Mouse (Mus musculus) CH12.LX (cell line): ENCODE results near the gene Trhr2. TPM values are rescaled to one million over a fixed set of nuclear protein-coding genes. Genes with fewer than 3 reads are reported as not detected.

Source experiments
- DNase-seq: peaks from one replicate; pipeline ENCODE4 v3.0.0-alpha.2; 2013; ENCODE audit errors: extremely low read depth
- H3K27ac ChIP-seq: 2 replicates; pipeline ENCODE4 v1.5.1; 2012; ENCODE audit warnings: low read depth, mild to moderate bottlenecking, control low read depth, moderate library complexity; ENCODE audit not compliant: insufficient read depth
- H3K27me3 ChIP-seq: replicated peaks from 2 replicates; pipeline ENCODE3; 2012; ENCODE audit warnings: inconsistent platforms
- H3K36me3 ChIP-seq, 2 experiments: replicated peaks in 1 of 2; 2 replicates each; pipeline versions ENCODE3 to v1.6.1; 2012; ENCODE audit warnings: inconsistent platforms in 1 of 2, low read length in 1 of 2, mild to moderate bottlenecking in 1 of 2, mixed read lengths in 1 of 2, moderate library complexity in 1 of 2; ENCODE audit not compliant: control insufficient read depth in 1 of 2, insufficient read depth in 1 of 2
- H3K4me1 ChIP-seq, 2 experiments: 2 replicates each; pipeline ENCODE4 v1.6.1; 2012; ENCODE audit warnings: inconsistent platforms in 1 of 2, moderate library complexity in 1 of 2; ENCODE audit not compliant: insufficient read depth in 2 of 2, control insufficient read depth in 1 of 2
- H3K4me2 ChIP-seq: 2 replicates; pipeline ENCODE4 v1.6.1; 2012; ENCODE audit warnings: low read depth, mild to moderate bottlenecking, control low read depth; ENCODE audit not compliant: poor library complexity, insufficient read depth, severe bottlenecking
- H3K4me3 ChIP-seq, 3 experiments: fragments of 150-350 bp in 1 of 3; sonication (generic) in 1 of 3; replicated peaks in 1 of 3; 2 replicates each; pipeline versions ENCODE3 to v1.5.1; 2011 to 2012; ENCODE audit warnings: low read depth in 2 of 3, low read length in 2 of 3, mild to moderate bottlenecking in 2 of 3, moderate library complexity in 2 of 3, control low read depth in 1 of 3, improper control_type of control experiment in 1 of 3, inconsistent platforms in 1 of 3, mixed read lengths in 1 of 3; ENCODE audit not compliant: poor library complexity in 1 of 3
- H3K79me2 ChIP-seq: replicated peaks from 2 replicates; pipeline ENCODE4 v1.6.1; 2012; ENCODE audit warnings: mild to moderate bottlenecking, moderate library complexity; ENCODE audit not compliant: control insufficient read depth, poor library complexity, insufficient read depth, severe bottlenecking; ENCODE audit errors: extremely low read depth
- H3K9ac ChIP-seq: 2 replicates; pipeline ENCODE4 v1.6.1; 2012; ENCODE audit warnings: low read depth, mild to moderate bottlenecking, control low read depth, moderate library complexity; ENCODE audit not compliant: insufficient read depth
- H3K9me3 ChIP-seq: replicated peaks from 2 replicates; pipeline ENCODE3; 2012; ENCODE audit warnings: low read length, inconsistent platforms, mixed read lengths
- E2F4 ChIP-seq: IDR thresholded peaks from 2 replicates; pipeline ENCODE4 v1.6.1; 2011; ENCODE audit warnings: low read depth, low read length, improper control_type of control experiment; ENCODE audit not compliant: insufficient replicate concordance
- ELF1 ChIP-seq: IDR thresholded peaks from 2 replicates; pipeline ENCODE4 v1.6.1; 2014; ENCODE audit warnings: low read depth, mild to moderate bottlenecking, inconsistent platforms, low read length, improper control_type of control experiment
- JUN ChIP-seq: IDR thresholded peaks from 2 replicates; pipeline ENCODE4 v1.6.1; 2011; ENCODE audit warnings: low read depth, mild to moderate bottlenecking, low read length, improper control_type of control experiment, moderate library complexity; ENCODE audit not compliant: insufficient read depth
- MAFK ChIP-seq: IDR thresholded peaks from 2 replicates; pipeline ENCODE4 v1.6.1; 2011; ENCODE audit warnings: low read length, improper control_type of control experiment; ENCODE audit not compliant: insufficient replicate concordance
- MAZ ChIP-seq: IDR thresholded peaks from 2 replicates; pipeline ENCODE4 v1.6.1; 2012; ENCODE audit warnings: low read depth, mild to moderate bottlenecking, inconsistent platforms, low read length, improper control_type of control experiment, moderate library complexity
- MEF2A ChIP-seq: IDR thresholded peaks from 2 replicates; pipeline ENCODE4 v1.6.1; 2014; ENCODE audit warnings: low read depth, mild to moderate bottlenecking, inconsistent platforms, low read length, improper control_type of control experiment, borderline replicate concordance
- NELFE ChIP-seq: IDR thresholded peaks from 2 replicates; pipeline ENCODE4 v1.6.1; 2011; ENCODE audit warnings: low read depth, low read length, improper control_type of control experiment
- PAX5 ChIP-seq: IDR thresholded peaks from 2 replicates; pipeline ENCODE4 v1.6.1; 2012; ENCODE audit warnings: low read length, inconsistent platforms, mixed read lengths
- POLR2A ChIP-seq: IDR thresholded peaks from 2 replicates; pipeline ENCODE4 v1.6.1; 2011; ENCODE audit warnings: low read depth, mild to moderate bottlenecking, improper control_type of control experiment, low read length
- POLR2AphosphoS2 ChIP-seq: IDR thresholded peaks from 2 replicates; pipeline ENCODE4 v1.6.1; 2011; ENCODE audit warnings: low read depth, low read length, improper control_type of control experiment
- TCF12 ChIP-seq: IDR thresholded peaks from 2 replicates; pipeline ENCODE4 v1.6.1; 2014; ENCODE audit warnings: low read depth, mild to moderate bottlenecking, inconsistent platforms, low read length, improper control_type of control experiment
- UBTF ChIP-seq: IDR thresholded peaks from 2 replicates; pipeline ENCODE4 v1.6.1; 2012; ENCODE audit warnings: low read depth, mild to moderate bottlenecking, inconsistent platforms, low read length, improper control_type of control experiment, moderate library complexity
- USF1 ChIP-seq: IDR thresholded peaks from 2 replicates; pipeline ENCODE4 v1.6.1; 2014; ENCODE audit warnings: low read depth, mild to moderate bottlenecking, inconsistent platforms, low read length, improper control_type of control experiment
- ZC3H11A ChIP-seq: IDR thresholded peaks from 2 replicates; pipeline ENCODE4 v1.6.1; 2012; ENCODE audit warnings: low read depth, mild to moderate bottlenecking, inconsistent platforms, low read length, improper control_type of control experiment
- ZMIZ1 ChIP-seq: IDR thresholded peaks from 2 replicates; pipeline ENCODE4 v1.6.1; 2012; ENCODE audit warnings: low read depth, mild to moderate bottlenecking, inconsistent platforms, low read length, improper control_type of control experiment
- dilution Hi-C: fragments of 300-500 bp; cut with MboI; formaldehyde crosslinking; loops from 2 replicates; pipeline ENCODE4 v1.14.3; 2020; ENCODE audit warnings: low sequenced_read_pairs; ENCODE audit not compliant: extremely low pct_unique_long_range_greater_than_20kb, extremely low pct_ligation_motif_present
- in situ Hi-C: fragments of 300-500 bp; cut with MboI; formaldehyde crosslinking; loops from 3 replicates; pipeline ENCODE4 v1.14.3; 2019; ENCODE audit warnings: low sequenced_read_pairs, low pct_ligation_motif_present, low pct_unique_long_range_greater_than_20kb, mixed read lengths
- polyA plus RNA-seq: library from polyadenylated mRNA; unstranded; fragments of >175 nt; gene quantifications from 2 replicates; pipeline ENCODE4 v1.2.1, GENCODE M21; 2012; ENCODE audit warnings: low read depth; ENCODE audit not compliant: insufficient read length
- total RNA-seq, 2 experiments: library from RNA; depleted of rRNA; stranded (reverse); fragments of 300-350 nt in 1 of 2; fragments of >200 nt in 1 of 2; gene quantifications; 2 replicates each; pipeline ENCODE4 v1.2.3; 2012 to 2014

The Trhr2 gene
- total and polyA plus RNA-seq, 3 experiments = 0.25 to 0.51 TPM; not detected in 1

DNA sequence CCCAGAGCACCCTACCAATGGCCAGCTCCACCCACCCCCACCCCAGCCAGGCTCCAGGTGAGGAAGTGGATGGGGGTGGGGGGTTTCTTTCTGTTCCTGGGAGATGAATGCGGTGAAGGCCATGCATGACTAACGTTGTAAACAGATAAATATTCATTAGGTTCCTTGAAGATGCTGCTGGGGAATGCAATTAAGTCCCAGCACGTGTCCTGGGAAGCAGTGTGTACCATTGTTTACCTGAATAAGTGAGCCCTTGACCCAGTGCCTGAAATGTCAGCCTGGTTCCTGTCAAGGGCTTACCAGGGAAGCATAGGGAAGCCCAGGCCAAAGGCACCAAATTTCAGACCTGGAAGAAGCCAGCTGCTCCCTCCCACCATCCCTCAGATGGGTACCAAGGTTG lies 40.0 kb downstream of the Trhr2 start:
- no peak for DNase-seq
- Histone ChIP-seq H3K4me2 (no peak overlapping the region), H3K4me3 (no peak overlapping the region), H3K27ac (no peak overlapping the region), H3K79me2 (no peaks in the 10 kb centered on the region; the same call in 1 of the 2 replicates), H3K36me3 (peaks cover 36 to 98% of the 10 kb centered on the region in 2 experiments), H3K9ac (no peak overlapping the region), H3K4me1 (peaks cover 14 to 45% of the 10 kb centered on the region in 2 experiments), H3K27me3 (no peaks in the 10 kb centered on the region), H3K9me3 (no peaks in the 10 kb centered on the region)
- TF ChIP-seq ZC3H11A (no peak), POLR2AphosphoS2 (no peak), TCF12 (no peak), USF1 (no peak), JUN (no peak), POLR2A (peak; percentile 13; the same call in 1 of the 2 replicates), ZMIZ1 (no peak)
- in situ Hi-C loops (no loop called here), dilution Hi-C loops (no loop called here)

DNA sequence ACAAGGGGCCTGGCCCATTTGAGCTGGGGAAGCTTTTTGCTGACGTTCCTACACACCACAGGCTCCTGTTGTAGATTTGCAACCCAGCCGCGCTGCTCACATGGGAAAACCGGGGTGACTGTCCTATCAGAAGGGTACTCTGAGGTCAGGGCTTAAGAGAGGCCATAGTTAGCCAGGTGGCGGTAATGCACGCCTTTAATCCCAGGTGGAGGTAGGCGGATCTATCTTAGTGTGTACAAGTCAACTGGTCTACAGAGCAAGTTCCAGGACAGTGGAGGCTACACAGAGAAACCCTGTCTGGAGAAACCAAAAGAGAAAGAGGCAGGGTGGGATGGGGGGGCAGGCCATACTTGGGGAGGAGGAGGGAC lies 40.9 kb downstream of the Trhr2 start:
- no peak overlapping the region for H3K9ac ChIP-seq
- in situ Hi-C loops (no loop called here), dilution Hi-C loops (no loop called here)
- no peak overlapping the region for H3K4me3 ChIP-seq
- TF ChIP-seq PAX5 = no peak
- no peak for TF ChIP-seq MAFK
- TF ChIP-seq TCF12 = no peak
- no peak for TF ChIP-seq MAZ
- TF ChIP-seq UBTF = no peak
- TF ChIP-seq POLR2AphosphoS2 = no peak
- TF ChIP-seq E2F4 = no peak
- no peak for TF ChIP-seq MEF2A
- TF ChIP-seq NELFE = no peak
- no peak for TF ChIP-seq ELF1
- H3K4me2 ChIP-seq = no peak overlapping the region
- peaks cover 38 to 98% of the 10 kb centered on the region in 2 experiments for H3K36me3 ChIP-seq
- H3K4me1 ChIP-seq = peaks cover 14 to 51% of the 10 kb centered on the region in 2 experiments
- no peaks in the 10 kb centered on the region; the same call in 1 of the 2 replicates for H3K79me2 ChIP-seq
- no peak for DNase-seq
- H3K27ac ChIP-seq = no peak overlapping the region
- H3K9me3 ChIP-seq = no peaks in the 10 kb centered on the region
- no peaks in the 10 kb centered on the region for H3K27me3 ChIP-seq
